Mouse (Mus musculus): ENCODE measurements at regions not wholly inside any gene's neighbourhood (a gene's known extent, or its start where the extent isn't known, plus 50 kb on each side); places are given as distances from the start of the nearest gene placed in this dataset.
"Not testable (repeated sequence)": the region's sequence is repeated elsewhere in the genome, so short reads cannot be mapped to it uniquely, and the experiment has no call there.

GRCm38 (mm10) chr12:39646556-39646955 lies 391.3 kb downstream of the Arl4a start:
- H3K9me3 ChIP-seq = no peaks in the 10 kb centered on the region
- no peaks in the 10 kb centered on the region for H3K27me3 ChIP-seq
- no peak overlapping the region for H3K4me3 ChIP-seq
- no peak for ATAC-seq (replicated peaks)
- no peak overlapping the region for H3K9ac ChIP-seq (replicated peaks)
- no peak overlapping the region for H3K4me2 ChIP-seq (replicated peaks)
- WGBS = 33% methylated on average over 3 of the region's 3 CpGs
- no peak overlapping the region; the same call in 1 of the 2 replicates for H3K27ac ChIP-seq (replicated peaks)
- H3K4me1 ChIP-seq = 0 out of 2 replicates have a peak, but pooled peaks cover 5% of the 10 kb centered on the region
- no peaks in the 10 kb centered on the region for H3K36me3 ChIP-seq

GRCm38 (mm10) chr12:39645581-39645980 lies 392.2 kb downstream of the Arl4a start:
- Histone ChIP-seq H3K4me2 (replicated peaks) (no peak overlapping the region), H3K9me3 (no peaks in the 10 kb centered on the region), H3K27me3 (no peaks in the 10 kb centered on the region), H3K9ac (replicated peaks) (no peak overlapping the region), H3K36me3 (no peaks in the 10 kb centered on the region), H3K27ac (replicated peaks) (no peak overlapping the region), H3K4me3 (no peak overlapping the region), H3K4me1 (0 out of 2 replicates have a peak, but pooled peaks cover 5% of the 10 kb centered on the region)
- WGBS = 28% methylated on average over 4 of the region's 4 CpGs
- ATAC-seq (replicated peaks) = no peak

- no peak overlapping the region for H3K9ac ChIP-seq (replicated peaks)
- H3K9me3 ChIP-seq = no peaks in the 10 kb centered on the region
- 83% methylated on average over 6 of the region's 6 CpGs for WGBS
These were observed 398.6 kb downstream of the Arl4a start for GRCm38 (mm10) chr12:39639246-39639645.

GRCm38 (mm10) chr12:39634337-39634736 lies 403.5 kb downstream of the Arl4a start:
- Histone ChIP-seq H3K4me2 (replicated peaks) (no peak overlapping the region), H3K9ac (replicated peaks) (no peak overlapping the region), H3K27me3 (no peaks in the 10 kb centered on the region), H3K9me3 (no peaks in the 10 kb centered on the region), H3K4me3 (no peak overlapping the region), H3K36me3 (no peaks in the 10 kb centered on the region), H3K27ac (replicated peaks) (no peak overlapping the region), H3K4me1 (no peaks in the 10 kb centered on the region)
- WGBS = 77% methylated on average over 4 of the region's 4 CpGs
- ATAC-seq (replicated peaks) = no peak

More at GRCm38 (mm10) chr12:39639246-39639645, 398.6 kb downstream of the Arl4a start:
- H3K36me3 ChIP-seq = no peaks in the 10 kb centered on the region
- H3K27me3 ChIP-seq = no peaks in the 10 kb centered on the region
- no peak overlapping the region for H3K27ac ChIP-seq (replicated peaks)
- no peak overlapping the region for H3K4me3 ChIP-seq
- no peak for ATAC-seq (replicated peaks)
- H3K4me1 ChIP-seq = no peaks in the 10 kb centered on the region
- H3K4me2 ChIP-seq (replicated peaks) = no peak overlapping the region

- Histone ChIP-seq H3K27ac (replicated peaks) (no peak overlapping the region), H3K27me3 (no peaks in the 10 kb centered on the region), H3K9ac (replicated peaks) (no peak overlapping the region), H3K9me3 (no peaks in the 10 kb centered on the region), H3K4me2 (replicated peaks) (no peak overlapping the region), H3K4me1 (no peaks in the 10 kb centered on the region), H3K36me3 (no peaks in the 10 kb centered on the region), H3K4me3 (no peak overlapping the region)
- 93% methylated on average over 1 of the region's 1 CpGs for WGBS
- ATAC-seq (replicated peaks) = no peak; the same call in 1 of the 2 replicates
These were observed 416.6 kb downstream of the Arl4a start for GRCm38 (mm10) chr12:39621266-39621665.

- no peak overlapping the region for H3K4me3 ChIP-seq
- WGBS = 72% methylated on average over 3 of the region's 3 CpGs
- H3K36me3 ChIP-seq = no peaks in the 10 kb centered on the region
- no peak overlapping the region for H3K27ac ChIP-seq (replicated peaks)
- no peaks in the 10 kb centered on the region for H3K9me3 ChIP-seq
- H3K9ac ChIP-seq (replicated peaks) = no peak overlapping the region
- no peaks in the 10 kb centered on the region for H3K27me3 ChIP-seq
- no peak overlapping the region for H3K4me2 ChIP-seq (replicated peaks)
- ATAC-seq (replicated peaks) = no peak
- H3K4me1 ChIP-seq = no peaks in the 10 kb centered on the region
These were observed 432.5 kb downstream of the Arl4a start for GRCm38 (mm10) chr12:39605289-39605688.

GRCm38 (mm10) chr12:39604723-39605122 lies 433.1 kb downstream of the Arl4a start:
- Histone ChIP-seq H3K9me3 (no peaks in the 10 kb centered on the region), H3K36me3 (no peaks in the 10 kb centered on the region), H3K9ac (replicated peaks) (no peak overlapping the region), H3K4me2 (replicated peaks) (no peak overlapping the region), H3K4me1 (no peaks in the 10 kb centered on the region), H3K27ac (replicated peaks) (no peak overlapping the region), H3K27me3 (no peaks in the 10 kb centered on the region), H3K4me3 (no peak overlapping the region)
- WGBS = 85% methylated on average over 4 of the region's 4 CpGs
- ATAC-seq (replicated peaks) = no peak

GRCm38 (mm10) chr12:39594726-39595125 lies 443.1 kb downstream of the Arl4a start:
- Histone ChIP-seq H3K4me2 (replicated peaks) (no peak overlapping the region), H3K27me3 (no peaks in the 10 kb centered on the region), H3K4me1 (no peaks in the 10 kb centered on the region), H3K36me3 (no peaks in the 10 kb centered on the region), H3K9me3 (no peaks in the 10 kb centered on the region), H3K4me3 (no peak overlapping the region), H3K27ac (replicated peaks) (no peak overlapping the region), H3K9ac (replicated peaks) (no peak overlapping the region)
- 64% methylated on average over 1 of the region's 1 CpGs for WGBS
- no peak for ATAC-seq (replicated peaks)

GRCm38 (mm10) chr12:39593781-39594180 lies 444.0 kb downstream of the Arl4a start:
- not testable (repeated sequence) for H3K4me3 ChIP-seq; H3K9me3 ChIP-seq; H3K4me2 ChIP-seq (replicated peaks); H3K4me1 ChIP-seq; H3K27me3 ChIP-seq; ATAC-seq (replicated peaks); H3K36me3 ChIP-seq; H3K9ac ChIP-seq (replicated peaks); H3K27ac ChIP-seq (replicated peaks)

- Histone ChIP-seq H3K9ac (replicated peaks) (no peak overlapping the region), H3K36me3 (no peaks in the 10 kb centered on the region), H3K27me3 (no peaks in the 10 kb centered on the region), H3K4me2 (replicated peaks) (no peak overlapping the region), H3K9me3 (no peaks in the 10 kb centered on the region), H3K4me1 (no peaks in the 10 kb centered on the region), H3K27ac (replicated peaks) (no peak overlapping the region), H3K4me3 (no peak overlapping the region)
- 33% methylated on average over 5 of the region's 5 CpGs for WGBS
- peak; percentile 51 for ATAC-seq (replicated peaks)
These were observed 450.5 kb downstream of the Arl4a start for GRCm38 (mm10) chr12:39587204-39587909.

- ATAC-seq (replicated peaks) = no peak
These were observed 451.7 kb downstream of the Arl4a start for GRCm38 (mm10) chr12:39586163-39586562.

GRCm38 (mm10) chr12:39577610-39578009 lies 460.2 kb downstream of the Arl4a start:
- ATAC-seq (replicated peaks) = no peak
- Histone ChIP-seq H3K4me3 (no peak overlapping the region), H3K4me2 (replicated peaks) (no peak overlapping the region), H3K27ac (replicated peaks) (no peak overlapping the region), H3K36me3 (no peaks in the 10 kb centered on the region), H3K27me3 (no peaks in the 10 kb centered on the region), H3K4me1 (0 out of 2 replicates have a peak, but pooled peaks cover 3% of the 10 kb centered on the region), H3K9me3 (no peaks in the 10 kb centered on the region), H3K9ac (replicated peaks) (no peak overlapping the region)
- WGBS = 59% methylated on average over 1 of the region's 1 CpGs

More at GRCm38 (mm10) chr12:39586163-39586562, 451.7 kb downstream of the Arl4a start:
- WGBS = 91% methylated on average over 4 of the region's 4 CpGs
- Histone ChIP-seq H3K36me3 (no peaks in the 10 kb centered on the region), H3K9me3 (no peaks in the 10 kb centered on the region), H3K4me3 (no peak overlapping the region), H3K4me1 (no peaks in the 10 kb centered on the region), H3K9ac (replicated peaks) (no peak overlapping the region), H3K4me2 (replicated peaks) (no peak overlapping the region), H3K27ac (replicated peaks) (no peak overlapping the region), H3K27me3 (no peaks in the 10 kb centered on the region)

GRCm38 (mm10) chr12:39572802-39573201 lies 465.0 kb downstream of the Arl4a start:
- ATAC-seq (replicated peaks) = no peak
- Histone ChIP-seq H3K9ac (replicated peaks) (no peak overlapping the region), H3K9me3 (no peaks in the 10 kb centered on the region), H3K4me2 (replicated peaks) (no peak overlapping the region), H3K27me3 (no peaks in the 10 kb centered on the region), H3K4me1 (0 out of 2 replicates have a peak, but pooled peaks cover 2% of the 10 kb centered on the region), H3K36me3 (no peaks in the 10 kb centered on the region), H3K27ac (replicated peaks) (no peak overlapping the region), H3K4me3 (no peak overlapping the region)
- 35% methylated on average over 1 of the region's 1 CpGs for WGBS
